Mouse (Mus musculus): ENCODE data around the gene Ankdd1a. TPM values are rescaled to one million over a fixed set of nuclear protein-coding genes. Genes with fewer than 3 reads are reported as not detected.

Gene Ankdd1a
- polyA plus RNA-seq, 1 experiment from 2014 or later: 0.18 TPM

- WGBS: 23% methylated on average over 7 of the region's 7 CpGs
- TF ChIP-seq EP300 (optimal IDR thresholded peaks at IDR 0.05): no peak
- TF ChIP-seq CTCF (IDR thresholded peaks at IDR 0.05; ENCODE audit: low read depth): no peak
- ATAC-seq (ENCODE audit: low FRiP score, low TSS enrichment) (no peak; the same call in 1 of the 2 replicates), DNase-seq (ENCODE audit: low spot score) (peak; percentile 38)
- no peaks in the 10 kb centered on the region for H3K9me3 ChIP-seq (ENCODE audit: control insufficient read depth, low read length)
- H3K27ac ChIP-seq (replicated peaks): peak overlapping the region; percentile 13; the same call in 1 of the 2 replicates
- H3K4me1 ChIP-seq (replicated peaks; ENCODE audit: control insufficient read depth, insufficient read depth): no peaks in the 10 kb centered on the region
- no peaks in the 10 kb centered on the region for H3K36me3 ChIP-seq (ENCODE audit: control insufficient read depth, insufficient read depth, low read length)
- no peak overlapping the region for H3K9ac ChIP-seq (ENCODE audit: low read length)
- H3K4me2 ChIP-seq (replicated peaks; ENCODE audit: low read depth): no peak overlapping the region
- no peak overlapping the region for H3K4me3 ChIP-seq (ENCODE audit: low read depth, low read length)
- no peaks in the 10 kb centered on the region for H3K27me3 ChIP-seq (ENCODE audit: control insufficient read depth, insufficient read depth, low read length)
Observed at GRCm38 (mm10) chr9:65508449-65508848, 11.5 kb downstream of the Ankdd1a start.

DNA sequence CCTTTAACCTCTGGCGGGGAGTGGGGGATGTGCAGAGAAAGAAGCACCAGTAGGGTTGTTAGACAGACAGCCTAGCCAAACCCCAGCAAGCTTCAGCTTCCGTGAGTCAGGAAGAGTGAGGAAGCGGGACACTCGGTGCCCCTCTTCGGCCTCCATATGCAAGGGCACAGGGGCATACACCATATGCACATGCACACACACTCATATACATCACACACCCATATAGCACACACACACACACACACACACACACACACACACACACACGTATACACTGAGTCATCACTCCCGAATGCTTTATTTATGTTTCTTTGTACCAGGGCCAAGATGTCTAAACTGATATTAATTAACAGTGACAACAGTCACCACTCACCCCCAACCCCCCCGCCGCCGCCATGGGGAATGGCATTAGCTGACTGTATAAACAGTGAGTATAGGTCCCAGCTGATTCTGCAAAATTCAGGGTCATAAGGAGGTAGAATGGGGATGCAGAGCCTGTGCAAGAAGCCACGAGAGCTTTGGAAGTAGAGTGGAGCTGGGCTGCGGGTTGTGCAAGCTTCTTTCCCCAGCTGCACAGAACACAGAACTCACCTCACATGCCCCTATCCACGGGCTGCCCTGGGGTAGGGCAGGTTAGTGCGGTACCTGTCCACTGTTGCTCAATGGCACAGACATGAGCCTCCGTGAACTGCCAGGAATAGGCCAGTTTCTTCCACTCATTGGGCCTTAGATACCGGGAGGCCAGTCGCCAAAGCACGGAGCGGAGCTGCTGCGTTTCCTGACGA lies 17.1 kb downstream of the Ankdd1a start:
- TF ChIP-seq CTCF (IDR thresholded peaks at IDR 0.05; ENCODE audit: low read depth): no peak
- no peak for TF ChIP-seq EP300 (optimal IDR thresholded peaks at IDR 0.05)
- WGBS: 50% methylated on average over 21 of the region's 21 CpGs
- ATAC-seq (ENCODE audit: low FRiP score, low TSS enrichment): peak; percentile 48; the same call in 1 of the 2 replicates

DNA sequence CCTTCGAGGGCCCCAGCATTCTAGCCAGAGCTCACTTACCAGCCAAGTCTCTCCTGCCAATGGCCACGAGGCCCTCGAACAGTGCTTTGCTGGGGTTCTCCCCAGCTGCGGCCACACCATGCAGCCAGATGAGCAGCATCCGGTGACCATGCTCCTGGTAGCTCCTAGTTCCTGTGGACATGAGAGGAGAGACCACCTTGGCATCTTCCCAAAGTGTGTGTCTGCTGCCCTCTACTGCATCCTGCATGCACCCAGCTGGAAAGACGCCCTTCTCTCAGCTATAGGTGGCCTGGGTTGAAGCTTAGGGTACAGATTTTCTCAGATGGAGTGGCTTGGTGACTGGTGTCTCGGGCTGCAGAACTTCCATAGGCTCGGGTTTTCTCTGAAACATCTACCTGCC lies 17.8 kb downstream of the Ankdd1a start:
- Histone ChIP-seq H3K9me3 (ENCODE audit: control insufficient read depth, low read length) (no peaks in the 10 kb centered on the region), H3K9ac (ENCODE audit: low read length) (no peak overlapping the region), H3K4me3 (ENCODE audit: low read depth, low read length) (no peak overlapping the region), H3K4me1 (replicated peaks; ENCODE audit: control insufficient read depth, insufficient read depth) (no peaks in the 10 kb centered on the region), H3K36me3 (ENCODE audit: control insufficient read depth, insufficient read depth, low read length) (no peaks in the 10 kb centered on the region), H3K27me3 (ENCODE audit: control insufficient read depth, insufficient read depth, low read length) (no peaks in the 10 kb centered on the region), H3K4me2 (replicated peaks; ENCODE audit: low read depth) (no peak overlapping the region), H3K27ac (replicated peaks) (no peak overlapping the region)
- TF ChIP-seq CTCF (IDR thresholded peaks at IDR 0.05; ENCODE audit: low read depth) (peak; percentile 73), EP300 (optimal IDR thresholded peaks at IDR 0.05) (no peak)
- DNase-seq (ENCODE audit: low spot score) (no peak), ATAC-seq (ENCODE audit: low FRiP score, low TSS enrichment) (no peak)
- 40% methylated on average over 8 of the region's 8 CpGs for WGBS

More for the DNA sequence above, 17.1 kb downstream of the Ankdd1a start:
- Histone ChIP-seq H3K9ac (ENCODE audit: low read length) (no peak overlapping the region), H3K4me2 (replicated peaks; ENCODE audit: low read depth) (no peak overlapping the region), H3K36me3 (ENCODE audit: control insufficient read depth, insufficient read depth, low read length) (no peaks in the 10 kb centered on the region), H3K27ac (replicated peaks) (no peak overlapping the region), H3K27me3 (ENCODE audit: control insufficient read depth, insufficient read depth, low read length) (no peaks in the 10 kb centered on the region), H3K4me3 (ENCODE audit: low read depth, low read length) (no peak overlapping the region), H3K9me3 (ENCODE audit: control insufficient read depth, low read length) (no peaks in the 10 kb centered on the region), H3K4me1 (replicated peaks; ENCODE audit: control insufficient read depth, insufficient read depth) (no peaks in the 10 kb centered on the region)
- DNase-seq (ENCODE audit: low spot score): no peak

GRCm38 (mm10) chr9:65492851-65493250 lies 27.1 kb downstream of the Ankdd1a start:
- TF ChIP-seq CTCF (IDR thresholded peaks at IDR 0.05; ENCODE audit: low read depth) (no peak), EP300 (optimal IDR thresholded peaks at IDR 0.05) (no peak)
- Histone ChIP-seq H3K4me2 (replicated peaks; ENCODE audit: low read depth) (no peak overlapping the region), H3K9ac (ENCODE audit: low read length) (no peak overlapping the region), H3K36me3 (ENCODE audit: control insufficient read depth, insufficient read depth, low read length) (no peaks in the 10 kb centered on the region), H3K4me1 (replicated peaks; ENCODE audit: control insufficient read depth, insufficient read depth) (no peaks in the 10 kb centered on the region), H3K27me3 (ENCODE audit: control insufficient read depth, insufficient read depth, low read length) (no peaks in the 10 kb centered on the region), H3K27ac (replicated peaks) (peak overlapping the region; percentile 69; the same call in 1 of the 2 replicates), H3K4me3 (ENCODE audit: low read depth, low read length) (no peak overlapping the region), H3K9me3 (ENCODE audit: control insufficient read depth, low read length) (no peaks in the 10 kb centered on the region)
- DNase-seq (ENCODE audit: low spot score): no peak
- 73% methylated on average over 4 of the region's 4 CpGs for WGBS
- ATAC-seq (ENCODE audit: low FRiP score, low TSS enrichment): 0 out of 2 replicates have a peak, but pooled peaks have one; percentile 29

- WGBS: 76% methylated on average over 2 of the region's 2 CpGs
- TF ChIP-seq EP300 (optimal IDR thresholded peaks at IDR 0.05) (no peak), CTCF (IDR thresholded peaks at IDR 0.05; ENCODE audit: low read depth) (no peak)
- Histone ChIP-seq H3K9me3 (ENCODE audit: control insufficient read depth, low read length) (no peaks in the 10 kb centered on the region), H3K9ac (ENCODE audit: low read length) (no peak overlapping the region), H3K4me2 (replicated peaks; ENCODE audit: low read depth) (no peak overlapping the region), H3K36me3 (ENCODE audit: control insufficient read depth, insufficient read depth, low read length) (no peaks in the 10 kb centered on the region), H3K4me3 (ENCODE audit: low read depth, low read length) (no peak overlapping the region), H3K27ac (replicated peaks) (peak overlapping the region; percentile 69; the same call in 1 of the 2 replicates), H3K4me1 (replicated peaks; ENCODE audit: control insufficient read depth, insufficient read depth) (no peaks in the 10 kb centered on the region), H3K27me3 (ENCODE audit: control insufficient read depth, insufficient read depth, low read length) (no peaks in the 10 kb centered on the region)
- ATAC-seq (ENCODE audit: low FRiP score, low TSS enrichment) (no peak), DNase-seq (ENCODE audit: low spot score) (no peak)
Observed at GRCm38 (mm10) chr9:65492351-65492750, 27.6 kb downstream of the Ankdd1a start.

GRCm38 (mm10) chr9:65491476-65491875 lies 28.5 kb downstream of the Ankdd1a start:
- Histone ChIP-seq H3K9me3 (ENCODE audit: control insufficient read depth, low read length) (no peaks in the 10 kb centered on the region), H3K4me3 (ENCODE audit: low read depth, low read length) (no peak overlapping the region), H3K27ac (replicated peaks) (no peak overlapping the region), H3K4me1 (replicated peaks; ENCODE audit: control insufficient read depth, insufficient read depth) (no peaks in the 10 kb centered on the region), H3K4me2 (replicated peaks; ENCODE audit: low read depth) (no peak overlapping the region), H3K9ac (ENCODE audit: low read length) (no peak overlapping the region), H3K27me3 (ENCODE audit: control insufficient read depth, insufficient read depth, low read length) (no peaks in the 10 kb centered on the region), H3K36me3 (ENCODE audit: control insufficient read depth, insufficient read depth, low read length) (no peaks in the 10 kb centered on the region)
- DNase-seq (ENCODE audit: low spot score) (no peak), ATAC-seq (ENCODE audit: low FRiP score, low TSS enrichment) (no peak)
- WGBS: 87% methylated on average over 3 of the region's 3 CpGs
- TF ChIP-seq EP300 (optimal IDR thresholded peaks at IDR 0.05) (no peak), CTCF (IDR thresholded peaks at IDR 0.05; ENCODE audit: low read depth) (no peak)

Data from stomach, postnatal 0 days (tissue).